Mouse (Mus musculus) heart, postnatal 25 days (tissue): ENCODE measurements around the gene Plekha6. TPM values are rescaled to one million over a fixed set of nuclear protein-coding genes. Genes with fewer than 3 reads are reported as not detected.

Experiments used
- DNase-seq: peaks from one replicate; pipeline ENCODE4 v3.0.0; 2022; ENCODE audit warnings: low spot score
- intact Hi-C: fragments of 180-260 bp; cut with DNase I; formaldehyde crosslinking; loops from one replicate; pipeline ENCODE4 v1.15.1; 2025
- total RNA-seq, 2 experiments: library from RNA; stranded (reverse); gene quantifications; 2 replicates each; pipeline ENCODE4 v1.2.3; 2021

Plekha6 gene
- total RNA-seq, 2 experiments from 2014 or later = 66.5 to 77.1 TPM

DNA sequence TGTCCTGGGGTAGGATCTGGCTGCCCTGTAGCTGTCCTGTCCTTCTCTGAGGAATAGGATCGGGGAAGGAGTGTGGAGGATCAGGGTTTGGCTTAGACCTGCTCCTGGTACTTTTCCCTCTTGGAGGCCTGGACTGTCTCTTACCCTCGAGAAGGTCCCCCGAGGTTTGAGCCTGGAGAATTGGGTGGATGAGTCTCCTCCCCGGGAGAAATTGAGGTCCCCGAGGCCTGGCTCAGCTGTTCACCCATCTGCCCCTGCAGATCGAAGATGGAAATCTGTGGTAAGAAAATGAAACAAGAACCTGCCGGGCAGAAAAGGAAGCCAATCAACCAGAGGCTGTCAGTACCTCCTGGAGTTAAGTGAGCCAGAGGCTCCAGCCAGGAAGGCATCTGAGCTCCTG lies 45.5 kb downstream of the Plekha6 start:
- DNase-seq = no peak
- intact Hi-C loops = no loop called here

DNA sequence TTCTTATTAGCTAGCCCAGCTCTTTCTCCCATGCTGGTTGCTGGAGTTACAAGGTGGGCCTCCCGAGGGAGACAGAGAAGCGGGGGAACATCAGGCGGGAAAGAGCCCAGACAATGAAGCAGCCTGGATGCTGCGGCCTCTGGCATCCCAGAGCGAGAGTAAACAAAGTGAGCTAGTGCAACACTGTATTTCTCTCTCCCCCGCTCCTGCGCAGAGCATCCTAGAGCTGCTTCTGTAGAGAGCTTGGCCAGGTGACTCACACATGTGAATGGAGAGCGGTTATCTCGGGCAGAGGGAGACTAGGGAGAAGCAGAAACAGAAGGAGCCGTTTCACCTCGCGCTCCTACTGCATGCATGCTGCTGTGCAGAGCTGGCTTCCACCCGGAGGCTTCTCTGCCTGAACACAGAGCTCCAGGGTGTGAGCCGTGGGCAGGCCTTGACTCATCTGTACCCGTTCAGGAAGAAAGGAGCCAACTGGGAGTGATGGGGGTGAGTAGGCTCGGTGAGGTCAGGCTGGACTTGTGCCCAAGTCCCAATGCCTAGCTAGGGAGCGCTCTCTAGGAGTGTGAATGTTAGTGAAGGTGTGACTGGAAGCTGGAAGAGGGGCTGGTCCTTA lies 46.0 kb downstream of the Plekha6 start:
- intact Hi-C loops = no loop called here
- no peak for DNase-seq

DNA sequence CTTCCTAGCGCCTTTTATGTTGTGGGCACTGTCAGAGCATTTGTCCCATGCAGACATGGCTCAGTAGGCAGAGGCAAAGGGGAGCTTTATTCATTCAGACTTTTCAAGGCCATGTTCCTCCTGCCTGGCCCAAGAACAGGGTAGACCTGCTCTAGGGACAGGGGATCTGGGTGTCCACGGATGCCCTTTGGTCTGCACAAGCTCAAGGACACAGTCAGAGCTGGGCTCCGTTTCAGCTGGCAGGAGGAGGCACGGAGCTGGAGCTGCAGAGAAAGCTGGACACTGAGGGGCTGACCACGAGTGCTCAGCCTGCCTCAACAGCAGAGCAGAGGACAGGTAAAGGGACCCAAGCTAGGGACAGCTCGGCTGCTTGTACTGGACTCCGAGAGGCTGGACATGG lies 46.8 kb downstream of the Plekha6 start:
- intact Hi-C loops = no loop called here

DNA sequence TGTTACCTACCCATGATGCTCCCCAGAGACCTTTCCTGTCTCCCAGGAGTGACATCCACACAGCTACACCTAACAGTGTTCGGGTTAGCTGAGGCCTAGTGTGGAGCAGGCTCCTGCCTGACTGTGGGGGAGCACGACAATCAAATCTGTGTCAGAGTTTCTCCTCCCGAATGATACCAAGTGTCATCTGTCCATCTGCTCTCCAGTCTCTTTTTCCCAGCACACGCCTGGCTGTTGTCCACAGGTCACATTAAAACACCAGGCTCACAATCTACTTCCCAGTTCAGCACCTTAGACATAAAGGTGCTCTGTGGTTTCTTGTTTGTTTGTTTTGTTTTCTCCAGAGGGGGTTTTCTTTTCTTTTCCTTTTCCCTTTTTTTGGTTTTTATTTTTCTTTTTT lies 48.3 kb downstream of the Plekha6 start:
- intact Hi-C loops = no loop called here
- no peak for DNase-seq

More for the DNA sequence above, 46.8 kb downstream of the Plekha6 start:
- peak; percentile 32 for DNase-seq

- no peak for DNase-seq
- intact Hi-C loops = no loop called here
Observed at GRCm38 (mm10) chr1:133213098-133213497, 49.1 kb downstream of the Plekha6 start.

- intact Hi-C loops = no loop called here
- no peak for DNase-seq
Observed at GRCm38 (mm10) chr1:133213901-133214300, 49.9 kb downstream of the Plekha6 start.

DNA sequence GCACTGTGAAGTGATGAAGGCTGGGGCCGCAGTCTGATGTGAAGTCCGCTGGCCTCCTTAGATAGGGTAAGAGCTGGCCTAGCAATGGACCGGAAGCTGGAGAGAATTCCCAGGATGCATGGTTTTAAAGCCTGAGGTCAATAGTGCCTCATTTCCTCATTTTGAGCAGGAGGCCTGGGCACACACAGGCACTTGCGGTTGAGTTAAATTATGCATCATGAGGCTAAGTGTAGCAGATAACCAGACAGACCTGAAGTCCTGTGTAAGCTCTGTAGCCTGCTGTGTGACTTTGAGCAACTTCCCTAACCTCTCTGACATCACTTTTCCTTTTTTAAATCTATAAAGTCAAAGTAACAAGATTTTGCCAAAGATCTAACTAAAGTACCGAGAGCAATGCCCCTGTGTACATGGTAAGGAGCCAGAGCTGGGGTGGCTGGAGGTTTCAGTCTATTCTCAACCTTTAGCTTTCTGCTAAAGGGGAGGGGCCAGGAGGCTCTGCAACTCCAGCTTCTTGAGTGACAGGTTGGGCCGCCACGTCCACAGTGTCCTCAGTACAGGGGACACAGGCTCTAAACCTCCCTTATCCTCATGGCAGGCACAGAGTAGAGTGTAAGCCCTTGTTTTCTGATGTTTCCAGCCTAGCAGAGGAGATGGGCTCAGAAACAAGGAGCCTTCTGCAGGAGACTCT lies 50.8 kb downstream of the Plekha6 start:
- intact Hi-C loops = no loop called here
- no peak for DNase-seq

- intact Hi-C loops = no loop called here
Observed at GRCm38 (mm10) chr1:133215360-133215700, 51.3 kb downstream of the Plekha6 start.

DNA sequence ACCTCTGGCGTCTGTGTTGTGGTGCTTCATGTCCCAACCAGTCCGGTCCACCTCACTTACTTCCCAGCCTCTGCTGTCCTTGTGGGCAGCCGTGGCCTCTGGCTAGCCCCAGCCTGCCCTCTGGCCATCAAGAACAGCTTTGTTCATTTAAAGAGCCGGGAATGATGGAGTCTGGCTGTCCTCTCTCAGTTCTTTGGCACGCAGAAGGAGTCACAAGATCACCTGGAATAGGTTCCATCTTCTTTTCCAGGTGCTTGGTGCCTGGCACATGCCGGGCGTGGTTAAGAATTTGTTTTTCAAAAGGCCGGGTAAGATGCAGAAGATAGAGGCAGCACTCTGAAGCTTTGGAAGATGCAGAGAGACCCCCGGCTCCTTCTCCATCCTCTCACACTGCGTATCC lies 51.7 kb downstream of the Plekha6 start:
- intact Hi-C loops = no loop called here
- no peak for DNase-seq

More at GRCm38 (mm10) chr1:133215360-133215700, 51.3 kb downstream of the Plekha6 start:
- DNase-seq = no peak

DNA sequence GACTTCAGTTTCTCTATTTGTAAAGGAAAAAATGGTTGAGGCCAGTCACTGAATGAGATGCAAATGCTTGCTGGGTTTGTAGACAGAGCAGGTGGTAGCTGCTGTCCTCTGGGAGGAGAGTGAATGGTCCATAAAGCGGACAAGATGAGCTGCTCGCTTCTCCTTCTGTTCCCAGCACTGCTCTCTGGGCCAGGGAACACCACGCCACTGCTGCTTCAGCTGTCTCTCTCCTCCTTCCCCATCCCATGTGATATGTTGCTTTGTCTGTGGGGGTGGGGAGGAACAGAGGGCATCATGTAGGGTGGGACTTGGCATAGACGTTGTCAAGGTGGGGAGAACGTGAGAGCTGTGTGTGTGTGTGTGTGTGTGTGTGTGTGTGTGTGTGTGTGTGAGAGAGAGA lies 53.0 kb downstream of the Plekha6 start:
- intact Hi-C loops = no loop called here

GRCm38 (mm10) chr1:133219106-133219505 lies 55.1 kb downstream of the Plekha6 start:
- intact Hi-C loops = no loop called here
- no peak for DNase-seq

More for the DNA sequence above, 53.0 kb downstream of the Plekha6 start:
- no peak for DNase-seq

GRCm38 (mm10) chr1:133221459-133221858 lies 57.4 kb downstream of the Plekha6 start:
- DNase-seq = no peak
- intact Hi-C loops = loop anchor here (5.0 kb wide), 1 partner anchor 39 kb away; no protein-coding TSS in a partner anchor

- DNase-seq = no peak
- intact Hi-C loops = loop anchor here (5.0 kb wide), 1 partner anchor 40 kb away; no protein-coding TSS in a partner anchor
Observed at GRCm38 (mm10) chr1:133222445-133222995, 58.5 kb downstream of the Plekha6 start.

DNA sequence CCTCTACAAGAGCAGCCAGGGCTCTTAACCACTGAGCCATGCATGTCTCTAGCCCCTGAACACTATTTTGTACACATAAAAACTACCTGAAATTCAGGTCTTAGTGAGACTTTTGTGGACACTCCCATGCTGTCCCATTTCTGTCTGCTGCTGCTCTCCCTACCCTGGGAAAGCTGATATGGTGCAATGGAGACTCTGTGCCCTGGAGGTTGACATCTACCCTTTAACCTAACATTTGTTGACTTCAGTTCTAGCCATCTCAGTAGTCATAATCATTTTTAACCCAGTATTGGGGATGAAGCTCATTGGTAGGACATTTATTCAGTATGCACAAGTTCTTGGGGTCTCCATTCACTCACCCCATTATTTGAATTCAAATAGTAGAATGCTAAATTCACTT lies 60.7 kb downstream of the Plekha6 start:
- no peak for DNase-seq
- intact Hi-C loops = loop anchor here (5.0 kb wide), 2 partner anchors 42 to 43 kb away; no protein-coding TSS in a partner anchor

- intact Hi-C loops = loop anchor here (5.0 kb wide), 1 partner anchor 42 kb away; no protein-coding TSS in a partner anchor
Observed at GRCm38 (mm10) chr1:133225137-133225536, 61.1 kb downstream of the Plekha6 start.

DNA sequence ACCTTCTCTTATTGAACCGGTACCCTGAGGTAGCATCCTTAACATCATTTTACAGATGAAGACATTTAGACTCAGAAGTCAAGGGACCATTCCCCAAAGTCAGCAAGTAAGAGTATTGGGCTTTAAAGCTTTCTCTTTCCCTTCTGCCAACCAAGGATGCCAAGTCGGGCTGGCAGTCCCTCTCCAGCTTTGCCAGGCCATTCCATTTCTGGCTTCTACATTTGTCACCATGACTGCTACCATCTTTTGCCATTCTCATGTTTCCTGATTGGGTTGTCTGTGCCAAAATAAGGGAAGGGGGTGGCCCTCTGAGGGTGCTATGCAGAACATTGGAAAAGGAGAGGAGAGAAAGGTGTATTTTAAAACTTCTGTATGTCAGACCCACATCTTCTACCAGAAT lies 61.6 kb downstream of the Plekha6 start:
- intact Hi-C loops = loop anchor here (5.0 kb wide), 1 partner anchor 42 kb away; no protein-coding TSS in a partner anchor
- DNase-seq = no peak

More at GRCm38 (mm10) chr1:133225137-133225536, 61.1 kb downstream of the Plekha6 start:
- no peak for DNase-seq

GRCm38 (mm10) chr1:133225963-133226660 lies 62.1 kb downstream of the Plekha6 start:
- DNase-seq = peak; percentile 57
- intact Hi-C loops = loop anchor here (5.0 kb wide), 1 partner anchor 41 kb away; no protein-coding TSS in a partner anchor

DNA sequence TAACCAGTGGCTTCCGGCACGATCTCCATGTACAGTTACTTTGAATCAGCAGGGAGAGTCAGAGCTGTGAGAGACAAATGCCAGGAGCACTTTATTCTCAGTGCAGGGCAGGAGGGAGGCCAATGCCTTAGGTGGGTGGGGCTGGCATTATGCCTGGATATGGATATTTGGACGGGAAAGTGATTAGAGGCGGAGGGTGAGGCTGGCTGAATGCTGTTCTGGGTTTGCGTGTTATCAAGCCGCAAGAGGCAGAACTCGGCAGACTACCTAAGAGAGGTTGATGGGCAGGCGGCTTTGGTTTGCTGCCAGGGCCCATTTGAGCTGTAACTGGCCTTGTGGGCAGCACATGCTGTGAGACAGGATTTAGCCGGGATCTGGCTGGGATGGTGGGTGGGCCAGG lies 62.9 kb downstream of the Plekha6 start:
- intact Hi-C loops = loop anchor here (5.0 kb wide), 1 partner anchor 40 kb away; no protein-coding TSS in a partner anchor
- DNase-seq = peak; percentile 68

GRCm38 (mm10) chr1:133227378-133227777 lies 63.4 kb downstream of the Plekha6 start:
- intact Hi-C loops = loop anchor here (5.0 kb wide), 1 partner anchor 40 kb away; no protein-coding TSS in a partner anchor
- no peak for DNase-seq
